Mouse (Mus musculus) stomach, postnatal 0 days (tissue): ENCODE data around the gene Aldh5a1. TPM values are rescaled to one million over a fixed set of nuclear protein-coding genes. Genes with fewer than 3 reads are reported as not detected.

Experiments used
- ATAC-seq: fragments of 200-750 bp; cut with Nextera tagmentation; 2 replicates; pipeline ENCODE4 v1.8.0; 2017; ENCODE audit not compliant: low FRiP score, low TSS enrichment
- DNase-seq: peaks from one replicate; pipeline ENCODE4 v3.0.0-alpha.2; 2016; ENCODE audit warnings: low spot score
- H3K27ac ChIP-seq: fragments of 300-500 bp; sonication (generic); replicated peaks from 2 replicates; pipeline ENCODE4 v1.5.1; 2014; ENCODE audit warnings: mild to moderate bottlenecking, control low read depth
- H3K27me3 ChIP-seq: fragments of 300-500 bp; sonication (generic); 2 replicates; pipeline ENCODE4 v1.6.1; 2014; ENCODE audit warnings: low read length; ENCODE audit not compliant: control insufficient read depth, insufficient read depth
- H3K36me3 ChIP-seq: fragments of 300-500 bp; sonication (generic); 2 replicates; pipeline ENCODE4 v1.6.1; 2014; ENCODE audit warnings: low read length, mixed read lengths; ENCODE audit not compliant: control insufficient read depth, insufficient read depth
- H3K4me1 ChIP-seq: fragments of 300-500 bp; sonication (generic); replicated peaks from 2 replicates; pipeline ENCODE4 v1.6.1; 2014; ENCODE audit warnings: antibody characterized with exemption; ENCODE audit not compliant: control insufficient read depth, insufficient read depth
- H3K4me2 ChIP-seq: fragments of 300-500 bp; sonication (generic); replicated peaks from 2 replicates; pipeline ENCODE4 v1.6.1; 2014; ENCODE audit warnings: low read depth, mild to moderate bottlenecking, control low read depth, moderate library complexity
- H3K4me3 ChIP-seq: fragments of 300-500 bp; sonication (generic); 2 replicates; pipeline ENCODE4 v1.5.1; 2014; ENCODE audit warnings: low read depth, low read length, control low read depth
- H3K9ac ChIP-seq: fragments of 300-500 bp; sonication (generic); 2 replicates; pipeline ENCODE4 v1.6.1; 2014; ENCODE audit warnings: mild to moderate bottlenecking, low read length, control low read depth, mixed read lengths
- H3K9me3 ChIP-seq: fragments of 300-500 bp; sonication (generic); 2 replicates; pipeline ENCODE4 v1.6.1; 2016; ENCODE audit warnings: low read length; ENCODE audit not compliant: control insufficient read depth
- CTCF ChIP-seq: IDR thresholded peaks from 2 replicates; pipeline ENCODE4 v1.5.1; 2016; ENCODE audit warnings: antibody characterized with exemption, low read depth, mild to moderate bottlenecking, moderate library complexity
- EP300 ChIP-seq: optimal IDR thresholded peaks from 2 replicates; pipeline ENCODE3; 2016; ENCODE audit warnings: antibody characterized with exemption
- WGBS: fragments of 180-500 bp; shearing (Covaris S2); extraction: QIAGEN DNeasy Blood & Tissue Kit; methylation state at CpG from one replicate; pipeline ENCODE4 v1.1.7; 2014; 5-methylcytosine and 5-hydroxymethylcytosine counted together
- polyA plus RNA-seq: library from polyadenylated mRNA; unstranded; fragments of >200 nt; fragmentation: Nextera tagmentation; extraction: Ambion mirVana; gene quantifications from 2 replicates; pipeline ENCODE4 v1.2.1, GENCODE M21; 2015

Aldh5a1 gene
- polyA plus RNA-seq, 1 experiment from 2014 or later: 6.1 TPM

GRCm38 (mm10) chr13:24861084-24861483 is 76.4 kb downstream of the Aldh5a1 start:
- no peaks in the 10 kb centered on the region for H3K9me3 ChIP-seq
- H3K27ac ChIP-seq: no peak overlapping the region
- whole genome bisulfite sequencing: 74% methylated on average over 12 of the region's 12 CpGs
- H3K36me3 ChIP-seq: no peaks in the 10 kb centered on the region
- no peak for TF ChIP-seq EP300
- no peak for TF ChIP-seq CTCF
- no peak overlapping the region for H3K4me3 ChIP-seq
- DNase-seq: no peak
- no peaks in the 10 kb centered on the region for H3K4me1 ChIP-seq
- ATAC-seq: no peak
- no peak overlapping the region for H3K4me2 ChIP-seq
- H3K9ac ChIP-seq: no peak overlapping the region
- H3K27me3 ChIP-seq: no peaks in the 10 kb centered on the region

DNA sequence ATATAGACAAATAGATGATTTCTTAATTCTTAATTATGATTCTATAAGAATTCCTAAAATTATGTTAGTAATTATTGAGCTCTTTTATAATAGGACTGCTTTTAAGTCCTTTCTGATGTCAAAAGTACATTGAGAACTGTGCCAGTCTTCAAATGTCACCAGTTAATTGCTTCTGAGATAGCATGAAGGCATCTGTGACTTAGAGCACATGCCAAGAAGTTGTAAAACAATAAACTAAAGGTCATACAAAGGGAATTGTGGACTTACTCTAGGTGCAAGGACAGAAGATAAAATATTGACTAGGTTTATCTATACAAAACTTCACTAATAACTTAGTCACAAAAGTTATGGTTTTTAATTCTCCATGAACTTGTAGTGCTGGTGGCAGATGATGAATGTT is 78.3 kb downstream of the Aldh5a1 start:
- no peak for DNase-seq
- Histone ChIP-seq H3K4me2 (no peak overlapping the region), H3K27me3 (no peaks in the 10 kb centered on the region), H3K9ac (no peak overlapping the region), H3K36me3 (no peaks in the 10 kb centered on the region), H3K4me3 (no peak overlapping the region), H3K9me3 (no peaks in the 10 kb centered on the region), H3K27ac (no peak overlapping the region), H3K4me1 (no peaks in the 10 kb centered on the region)
- no peak for ATAC-seq
- no peak for TF ChIP-seq CTCF

Other genes with a start within 250 kb of the Aldh5a1 start
- not detected in 2 replicates for gene Armh2, start 196.4 kb downstream of the Aldh5a1 start, polyA plus RNA-seq
- gene Gmnn, start 175.7 kb downstream of the Aldh5a1 start, polyA plus RNA-seq: 39.6 and 43.3 TPM in 2 replicates
- 11.0 and 11.1 TPM in 2 replicates for gene BC005537, start 136.0 kb downstream of the Aldh5a1 start, polyA plus RNA-seq
- 111 and 117 TPM in 2 replicates for gene Acot13, start 106.1 kb downstream of the Aldh5a1 start, polyA plus RNA-seq
- gene Tdp2, start 106.0 kb downstream of the Aldh5a1 start, polyA plus RNA-seq: 21.6 and 22.0 TPM in 2 replicates
- gene D130043K22Rik, start 92.5 kb downstream of the Aldh5a1 start, polyA plus RNA-seq: 0.19 and 0.58 TPM in 2 replicates
- gene Gpld1, start 5.5 kb upstream of the Aldh5a1 start, polyA plus RNA-seq: 25.6 and 26.0 TPM in 2 replicates
- gene Mrs2, start 82.7 kb upstream of the Aldh5a1 start, polyA plus RNA-seq: 13.9 and 16.4 TPM in 2 replicates
- 0.07 and 0.24 TPM in 2 replicates for gene Dcdc2a, start 118.3 kb upstream of the Aldh5a1 start, polyA plus RNA-seq